In genomic region chr8:122548331-122548730, GRCm38 (mm10) we compare ENCODE assay signal across 11 mouse cellular contexts. TPM values are rescaled to one million over a fixed set of nuclear protein-coding genes. Genes with fewer than 3 reads are reported as not detected.
A peak's percentile ranks its signal among the peaks of the same experiment; 100 is the strongest.
DNase-seq lines count a peak whose midpoint lies in the region; ATAC-seq and TF ChIP-seq lines count a peak whose summit lies in the region.
"Had no signal": no experiment of that assay in that cellular context is flagged by ENCODE, and none has a peak within 500 bp of the region (broad histone marks: within the 10 kb centered on the region; RNA-seq: fewer than 3 reads in every experiment).

No protein-coding gene starts in this region.

- no peak overlapping the region for H3K4me3 ChIP-seq in heart, embryonic 16.5 days (ENCODE audit: low read length)
- H3K4me3 ChIP-seq in spleen, adult 2 months (ENCODE audit: extremely low read depth, insufficient read depth, insufficient read length), result no peak overlapping the region; the same call in 1 of the 2 replicates
- H3K4me3 ChIP-seq in limb, embryonic 13.5 days, result no peak overlapping the region
- H3K4me3 ChIP-seq: forebrain, embryonic 12.5 days; hindbrain, embryonic 15.5 days; neural tube, embryonic 13.5 days had no signal

- peak overlapping the region; percentile 78 for H3K27ac ChIP-seq in heart, embryonic 16.5 days (ENCODE audit: low read length)
- H3K27ac ChIP-seq in spleen, adult 2 months (ENCODE audit: insufficient read depth, low read length), result peak overlapping the region; percentile 80
- no peak overlapping the region for H3K27ac ChIP-seq in limb, embryonic 13.5 days
- H3K27ac ChIP-seq: forebrain, embryonic 12.5 days; hindbrain, embryonic 15.5 days; neural tube, embryonic 13.5 days had no signal

- peaks cover 36% of the 10 kb centered on the region for H3K4me1 ChIP-seq in heart, embryonic 16.5 days (ENCODE audit: control insufficient read depth, insufficient read depth, low read length)
- H3K4me1 ChIP-seq in spleen, adult 2 months (ENCODE audit: control insufficient read depth, insufficient read depth, insufficient read length), result peaks cover 39% of the 10 kb centered on the region; the same call in 1 of the 2 replicates
- peaks cover 55% of the 10 kb centered on the region for H3K4me1 ChIP-seq in limb, embryonic 13.5 days

- no peak for TF ChIP-seq CTCF in spleen, adult 2 months (IDR thresholded peaks at IDR 0.05; ENCODE audit: extremely low read depth, insufficient read depth, insufficient read length, insufficient replicate concordance)

- H3K27me3 ChIP-seq in heart, embryonic 16.5 days (ENCODE audit: control insufficient read depth, insufficient read depth, low read length), result no peaks in the 10 kb centered on the region
- H3K27me3 ChIP-seq in spleen, adult 2 months (ENCODE audit: control insufficient read depth, insufficient read depth, low read length), result no peaks in the 10 kb centered on the region
- no peaks in the 10 kb centered on the region for H3K27me3 ChIP-seq in limb, embryonic 13.5 days

- ATAC-seq in heart, embryonic 16.5 days (replicated peaks; ENCODE audit: extremely low read depth, insufficient read depth, low FRiP score), result no peak
- no peak for ATAC-seq in limb, embryonic 13.5 days (ENCODE audit: low FRiP score, low read depth)

- peak overlapping the region; percentile 92 for H3K4me2 ChIP-seq in heart, embryonic 16.5 days (ENCODE audit: low read depth, low read length)
- peak overlapping the region; percentile 84; the same call in 1 of the 2 replicates for H3K4me2 ChIP-seq in limb, embryonic 13.5 days (replicated peaks)
- H3K4me2 ChIP-seq: forebrain, embryonic 12.5 days; hindbrain, embryonic 15.5 days had no signal

- H3K9me3 ChIP-seq in heart, embryonic 16.5 days (replicated peaks; ENCODE audit: control insufficient read depth, low read length), result no peaks in the 10 kb centered on the region
- H3K9me3 ChIP-seq in limb, embryonic 13.5 days, result no peaks in the 10 kb centered on the region
- H3K9me3 ChIP-seq: forebrain, embryonic 12.5 days; hindbrain, embryonic 15.5 days; neural tube, embryonic 13.5 days had no signal

- no peaks in the 10 kb centered on the region for H3K36me3 ChIP-seq in heart, embryonic 16.5 days (ENCODE audit: control insufficient read depth, insufficient read depth)
- H3K36me3 ChIP-seq in spleen, adult 2 months (ENCODE audit: control insufficient read depth, insufficient read depth, low read length), result no peaks in the 10 kb centered on the region
- H3K36me3 ChIP-seq in limb, embryonic 13.5 days, result peaks cover 3% of the 10 kb centered on the region
- H3K36me3 ChIP-seq: forebrain, embryonic 12.5 days; hindbrain, embryonic 15.5 days; neural tube, embryonic 13.5 days had no signal

- no peak for TF ChIP-seq POLR2A in spleen, adult 2 months (IDR thresholded peaks at IDR 0.05; ENCODE audit: low read depth, low read length)

- no peak for DNase-seq in heart, adult 11 months
- DNase-seq in spleen, adult 2 months (ENCODE audit: low read depth in 1 of 2, low spot score in 2 of 2), result no peak
- no peak for DNase-seq in spleen, postnatal 36 days (ENCODE audit: low spot score in 2 of 2)
- DNase-seq in thymus, postnatal 36 days, result peak; percentile 28 to 32
- DNase-seq in cerebellum, postnatal 10 days, result no peak
- DNase-seq in left cerebral cortex, postnatal 14 days (ENCODE audit: low spot score in 2 of 2), result no peak

- peak overlapping the region; percentile 33 for H3K9ac ChIP-seq in heart, embryonic 16.5 days (ENCODE audit: low read length)
- no peak overlapping the region; the same call in 1 of the 2 replicates for H3K9ac ChIP-seq in limb, embryonic 13.5 days
- H3K9ac ChIP-seq: forebrain, embryonic 12.5 days; hindbrain, embryonic 15.5 days; neural tube, embryonic 13.5 days had no signal

- intact Hi-C loops in left cerebral cortex, postnatal 14 days (cut with DNase I), result no loop called here

- WGBS in heart, embryonic 16.5 days, result 57% methylated on average over 13 of the region's 13 CpGs
- 23% methylated on average over 13 of the region's 13 CpGs for WGBS in spleen, adult 2 months
- WGBS in limb, embryonic 13.5 days, result 75% methylated on average over 13 of the region's 13 CpGs

RNA-seq across cellular contexts. Expression of gene Piezo1, which starts 2.8 kb away (rescaled TPM):
- 13.5 and 15.3 TPM in 2 replicates for polyA plus RNA-seq in heart, embryonic 16.5 days (2015; fragmentation: Nextera tagmentation; extraction: Ambion mirVana)
- polyA plus RNA-seq in spleen, adult 2 months (2012; rRNA removed), result 96.7 and 117 TPM in 2 replicates
- 14.0 and 14.7 TPM in 2 replicates for polyA plus RNA-seq in limb, embryonic 13.5 days (2015; fragmentation: Nextera tagmentation; extraction: Ambion mirVana)
- total RNA-seq in left cerebral cortex, postnatal 14 days (2021), result 10 to 100 TPM; 10.1 to 12.2 TPM

RNA-seq across cellular contexts. Expression of gene Cdt1, which starts 19.5 kb away (rescaled TPM):
- 27.9 and 29.0 TPM in 2 replicates for polyA plus RNA-seq in heart, embryonic 16.5 days (2015; fragmentation: Nextera tagmentation; extraction: Ambion mirVana)
- 50.4 and 118 TPM in 2 replicates for polyA plus RNA-seq in spleen, adult 2 months (2012; rRNA removed)
- polyA plus RNA-seq in limb, embryonic 13.5 days (2015; fragmentation: Nextera tagmentation; extraction: Ambion mirVana), result 39.3 and 40.2 TPM in 2 replicates
- total RNA-seq in left cerebral cortex, postnatal 14 days (2021), result 1 to 10 TPM; 2.2 to 3.5 TPM

RNA-seq across cellular contexts. Expression of gene Aprt, which starts 28.4 kb away (rescaled TPM):
- 159 and 204 TPM in 2 replicates for polyA plus RNA-seq in heart, embryonic 16.5 days (2015; fragmentation: Nextera tagmentation; extraction: Ambion mirVana)
- 86.7 and 106 TPM in 2 replicates for polyA plus RNA-seq in spleen, adult 2 months (2012; rRNA removed)
- polyA plus RNA-seq in limb, embryonic 13.5 days (2015; fragmentation: Nextera tagmentation; extraction: Ambion mirVana), result 335 and 351 TPM in 2 replicates
- 10 to 100 TPM; 73.7 to 81.1 TPM for total RNA-seq in left cerebral cortex, postnatal 14 days (2021)

Comparison
In these comparisons a context has a peak if more than half of its experiments do, and no peak if none do; other contexts are left out.
1. DNase-seq: peak in thymus, postnatal 36 days (2 of 2); none in heart, adult 11 months (single experiment), spleen, adult 2 months (0 of 2), spleen, postnatal 36 days (0 of 2), cerebellum, postnatal 10 days (0 of 2) and left cerebral cortex, postnatal 14 days (0 of 2).